Mouse (Mus musculus): ENCODE results near the gene Rsbn1.

Gene Rsbn1

DNA sequence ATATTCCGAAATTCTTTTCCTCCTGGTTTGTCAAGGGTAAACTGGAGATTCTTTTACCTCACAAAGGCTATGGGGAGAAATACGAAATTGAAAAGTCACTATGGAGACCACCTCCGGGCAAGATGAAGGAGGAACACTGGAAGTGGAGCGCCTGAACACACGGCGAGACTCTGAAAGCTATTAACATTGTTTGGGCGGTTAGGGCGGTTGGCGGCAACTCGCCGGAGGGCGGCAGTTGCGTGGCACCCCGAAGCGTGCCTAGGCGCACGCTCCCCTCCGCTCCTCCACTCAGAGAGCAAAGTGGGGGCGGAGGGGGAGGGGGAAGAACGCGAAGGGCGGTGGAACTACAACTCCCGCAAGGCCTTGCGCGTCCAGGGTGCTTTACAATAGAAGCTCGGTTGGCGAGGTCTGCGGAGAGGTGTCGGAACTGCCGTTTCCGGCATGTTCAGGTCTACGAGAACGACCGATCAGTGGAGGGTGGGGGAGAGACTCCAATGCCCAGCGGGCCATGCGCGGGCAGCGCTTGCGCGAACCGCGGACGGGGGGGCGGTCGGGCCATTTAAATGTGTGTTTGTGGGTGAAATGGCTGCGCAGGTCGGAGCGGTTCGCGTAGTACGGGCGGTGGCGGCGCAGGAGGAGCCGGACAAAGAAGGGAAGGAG, at the start of gene Rsbn1:
Gene Rsbn1 (plus strand): TSS at position 111 of the 660 bp plus-strand sequence.
- peak; percentile 99 for DNase-seq (ENCODE audit: low read depth, low spot score)

DNA sequence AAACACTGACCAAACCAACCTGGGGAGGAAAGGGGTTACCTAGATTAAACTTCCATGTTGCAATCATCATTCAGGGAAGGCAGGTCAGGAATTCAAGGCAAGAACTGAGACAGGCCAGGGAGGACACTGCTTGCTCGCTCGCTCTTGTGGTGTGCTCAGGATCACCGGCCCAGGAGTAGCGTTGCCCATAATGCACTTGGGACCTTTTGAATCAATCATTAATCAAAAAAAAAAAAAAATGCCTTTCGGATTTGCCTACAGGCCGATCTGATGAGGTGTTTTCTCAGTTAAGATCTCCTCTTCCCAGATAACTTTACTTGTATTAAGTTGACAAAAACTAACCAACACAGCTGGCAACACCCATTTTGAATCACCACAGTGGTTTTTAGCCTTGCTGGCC, 49.7 kb upstream of the Rsbn1 start:
- no peak for DNase-seq (ENCODE audit: low read depth, low spot score)

DNA sequence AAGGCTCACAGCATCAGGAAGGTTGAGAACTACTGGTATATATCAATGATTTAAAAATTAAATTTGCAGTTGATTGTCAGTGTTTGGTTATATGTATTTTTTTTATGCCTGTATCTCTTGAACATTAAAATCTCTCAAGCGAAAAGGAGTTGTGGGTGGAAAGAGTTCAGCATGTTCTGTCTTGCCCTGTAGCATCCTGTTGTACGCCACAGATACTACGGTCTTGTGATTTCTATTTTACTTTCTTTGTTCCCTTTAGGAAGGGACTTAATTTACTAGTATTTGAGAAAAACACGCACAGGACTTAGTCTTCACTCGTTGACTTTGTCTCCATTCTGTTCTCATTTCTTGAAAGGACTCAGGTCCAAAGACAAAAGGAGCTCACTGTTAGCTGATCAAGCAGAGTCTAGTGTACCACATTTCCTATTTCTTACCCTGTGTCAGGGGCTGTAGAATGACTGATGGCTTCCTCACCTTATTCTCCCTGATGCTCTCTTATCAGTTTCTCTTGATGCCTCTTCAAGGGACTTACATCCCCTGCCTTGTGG, 46.4 kb upstream of the Rsbn1 start:
- no peak for DNase-seq (ENCODE audit: low read depth, low spot score)

DNA sequence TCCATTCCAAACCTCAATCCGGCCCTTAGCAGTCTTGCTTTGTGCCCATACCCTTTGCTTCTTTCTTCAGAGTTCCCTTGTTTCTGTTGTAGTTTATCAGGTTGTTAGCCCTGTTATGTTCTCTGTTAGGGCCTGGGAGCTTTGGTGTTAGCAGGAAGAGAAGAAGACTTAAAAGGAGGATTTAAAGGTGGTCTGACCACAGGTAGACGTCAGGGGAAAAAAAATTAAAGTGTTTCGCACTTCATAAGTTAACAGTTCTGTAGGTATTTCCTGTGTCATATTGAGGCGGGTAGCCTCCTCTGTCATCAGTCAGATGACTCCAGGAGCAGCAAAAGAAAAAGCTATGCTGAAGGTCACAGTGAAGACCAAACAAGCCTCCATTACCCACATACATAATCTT, 45.9 kb upstream of the Rsbn1 start:
- no peak for DNase-seq (ENCODE audit: low read depth, low spot score)

DNA sequence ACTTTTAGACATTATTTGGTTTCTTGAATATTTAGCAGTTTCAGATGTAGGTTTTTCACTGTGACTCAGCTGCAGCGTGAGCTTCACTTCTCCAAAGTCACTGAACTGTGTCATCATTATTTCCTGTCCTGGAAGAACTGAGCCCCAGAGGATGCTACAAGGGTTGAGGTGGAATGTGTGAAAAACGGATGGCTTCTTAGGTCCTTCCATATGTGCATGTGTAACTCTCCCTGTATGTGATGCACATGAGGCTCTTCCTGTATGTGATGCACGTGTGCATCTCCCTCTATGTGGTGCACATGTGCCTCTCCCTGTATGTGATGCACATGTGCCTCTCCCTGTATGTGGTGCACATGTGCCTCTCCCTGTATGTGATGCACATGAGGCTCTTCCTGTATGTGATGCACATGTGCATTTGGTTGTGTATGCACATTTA, 41.2 kb upstream of the Rsbn1 start:
- DNase-seq (ENCODE audit: low read depth, low spot score): no peak

DNA sequence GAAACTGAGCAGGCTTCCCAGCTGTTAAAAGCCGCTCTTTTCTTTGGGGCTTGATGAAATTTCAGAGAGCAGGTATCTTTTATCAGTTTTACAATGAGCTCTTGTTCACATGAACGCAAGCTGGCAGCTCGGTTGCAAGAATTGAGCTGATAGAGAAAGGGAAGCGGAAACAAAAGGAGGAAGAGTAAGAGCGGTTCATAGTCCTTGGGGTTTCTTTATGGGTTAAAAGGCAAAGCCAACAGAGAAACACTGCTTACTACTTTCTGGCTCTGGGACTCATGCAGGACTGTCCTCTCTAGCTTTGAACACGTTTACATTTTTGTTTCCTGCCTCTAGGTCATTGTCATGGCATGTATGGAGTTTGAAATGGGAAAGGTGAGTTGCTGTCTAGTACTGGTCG, 39.6 kb upstream of the Rsbn1 start:
- no peak for DNase-seq (ENCODE audit: low read depth, low spot score)

DNA sequence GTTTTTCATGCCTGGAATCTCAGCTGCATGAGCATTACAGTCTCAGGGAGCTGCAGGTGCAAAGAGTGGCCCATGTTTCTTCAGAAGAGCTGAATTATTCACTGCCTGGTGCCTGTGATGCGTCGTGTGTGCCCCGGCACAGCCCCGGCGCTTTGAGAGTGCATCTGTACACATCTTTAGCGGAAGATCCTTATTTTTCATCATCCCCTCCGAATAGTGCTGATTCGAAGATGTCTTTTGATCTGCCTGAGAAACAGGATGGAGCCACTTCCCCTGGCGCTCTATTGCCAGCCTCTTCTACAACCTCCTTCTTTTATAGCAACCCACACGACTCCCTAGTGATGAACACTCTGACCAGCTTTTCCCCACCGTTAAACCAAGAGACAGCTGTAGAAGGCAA, 28.0 kb upstream of the Rsbn1 start:
- no peak for DNase-seq (ENCODE audit: low read depth, low spot score)

DNA sequence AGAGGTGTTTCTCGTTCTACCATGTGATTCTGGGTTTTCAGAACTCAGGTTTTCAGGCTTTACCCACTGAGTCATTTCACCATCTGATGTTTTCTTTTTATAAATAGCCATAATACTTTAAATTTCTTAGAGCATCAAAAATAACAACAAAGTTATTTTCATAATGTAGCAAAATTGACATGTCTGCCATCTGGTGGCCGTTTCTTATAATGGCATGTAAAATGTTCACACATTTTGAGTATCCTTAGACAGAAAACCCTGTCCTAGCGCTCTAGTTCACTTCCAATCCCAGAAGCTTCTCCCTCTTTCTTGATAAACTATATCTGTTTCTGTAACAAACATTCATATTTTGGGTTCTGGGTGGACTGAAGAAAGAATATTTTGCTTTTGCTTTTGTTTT, 26.3 kb upstream of the Rsbn1 start:
- DNase-seq (ENCODE audit: low read depth, low spot score): peak; percentile 29

DNA sequence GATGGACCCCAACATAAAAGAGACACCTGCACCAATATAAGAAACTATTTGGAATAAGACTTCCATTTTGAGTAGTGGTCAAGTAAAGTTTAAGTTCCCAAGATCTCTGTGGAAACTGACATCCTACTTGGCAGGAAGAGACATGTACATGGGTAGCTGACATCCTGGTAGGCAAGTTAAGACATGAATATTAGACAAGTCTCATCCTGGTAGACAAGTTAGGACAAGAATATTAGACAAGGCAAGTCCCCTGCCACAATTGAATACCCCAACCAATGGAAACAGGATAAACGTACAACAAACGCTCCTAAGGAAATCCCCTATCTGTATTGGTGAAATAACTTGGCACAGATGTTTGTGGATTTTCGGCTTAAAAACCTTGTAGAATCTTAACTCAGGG, 20.5 kb upstream of the Rsbn1 start:
- DNase-seq (ENCODE audit: low read depth, low spot score): no peak

DNA sequence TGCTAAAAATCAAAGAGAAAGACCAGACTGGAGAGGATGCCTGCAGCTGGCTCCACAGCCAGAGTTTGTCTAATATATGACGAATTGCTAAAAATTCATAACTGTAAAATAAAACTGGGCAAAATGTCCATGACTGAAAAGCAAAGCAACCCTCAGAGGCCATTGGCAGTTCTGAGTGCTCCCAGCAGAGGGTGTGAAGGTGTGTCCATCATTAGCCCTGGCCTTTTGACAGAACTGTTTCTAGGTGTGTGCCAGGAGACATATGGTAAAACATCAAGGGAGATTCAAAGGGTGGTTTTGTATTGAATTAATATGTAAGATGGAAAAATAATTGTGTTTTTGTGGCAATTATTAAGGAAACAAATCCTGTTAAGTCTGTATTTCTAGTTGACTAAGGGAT, 9.2 kb upstream of the Rsbn1 start:
- peak; percentile 37 for DNase-seq (ENCODE audit: low read depth, low spot score)

DNA sequence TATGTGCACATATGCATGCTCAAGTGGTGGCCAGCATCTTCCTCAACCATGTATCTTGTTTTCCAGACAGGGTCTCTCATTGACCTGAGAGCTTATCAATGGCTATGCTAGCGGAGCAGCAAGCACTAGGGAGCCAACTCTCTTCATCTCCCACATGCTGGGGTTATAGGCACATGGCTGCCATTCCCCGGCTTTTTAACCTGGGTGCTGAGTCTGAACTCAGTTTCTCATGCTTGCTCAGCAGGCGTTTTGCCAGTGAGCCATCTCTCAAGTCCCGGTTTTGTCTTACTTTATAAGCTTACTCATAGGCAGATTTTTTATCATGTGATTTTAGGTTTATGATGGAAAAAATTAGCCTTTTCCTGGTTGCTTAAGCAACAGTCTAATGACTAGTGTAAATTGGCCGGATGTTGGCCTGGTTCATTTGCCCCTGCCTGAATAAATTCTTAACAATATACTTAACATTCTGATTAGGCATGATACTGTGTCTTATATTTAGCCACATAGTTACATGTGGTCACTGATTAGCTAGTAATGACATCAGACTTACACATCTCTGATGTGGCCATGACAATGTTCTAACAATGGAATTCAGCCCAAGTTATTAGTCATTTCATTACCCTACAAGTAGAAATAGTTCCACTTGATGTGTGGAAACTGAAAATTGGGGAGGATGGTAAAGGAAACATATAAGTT, 6.4 kb upstream of the Rsbn1 start:
- no peak for DNase-seq (ENCODE audit: low read depth, low spot score)

DNA sequence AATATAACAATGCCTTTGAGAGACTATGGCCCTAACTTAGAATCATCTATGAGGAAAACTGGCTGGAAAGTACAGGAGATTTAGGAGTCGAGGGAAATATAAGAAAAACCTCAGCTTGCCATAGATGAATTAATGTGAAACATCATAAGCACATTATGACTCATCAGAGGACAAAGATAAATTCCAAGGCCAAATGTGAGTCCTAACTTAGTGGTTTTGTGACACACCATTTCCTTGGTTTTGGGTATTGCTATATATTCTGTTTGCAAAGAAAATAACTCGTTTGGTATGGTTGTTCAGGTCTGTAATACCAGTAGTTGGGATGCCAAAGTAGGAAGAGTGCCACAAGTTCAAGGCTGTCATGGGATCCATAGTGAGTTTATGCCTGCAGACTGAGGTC, 5.1 kb upstream of the Rsbn1 start:
- DNase-seq (ENCODE audit: low read depth, low spot score): no peak

DNA sequence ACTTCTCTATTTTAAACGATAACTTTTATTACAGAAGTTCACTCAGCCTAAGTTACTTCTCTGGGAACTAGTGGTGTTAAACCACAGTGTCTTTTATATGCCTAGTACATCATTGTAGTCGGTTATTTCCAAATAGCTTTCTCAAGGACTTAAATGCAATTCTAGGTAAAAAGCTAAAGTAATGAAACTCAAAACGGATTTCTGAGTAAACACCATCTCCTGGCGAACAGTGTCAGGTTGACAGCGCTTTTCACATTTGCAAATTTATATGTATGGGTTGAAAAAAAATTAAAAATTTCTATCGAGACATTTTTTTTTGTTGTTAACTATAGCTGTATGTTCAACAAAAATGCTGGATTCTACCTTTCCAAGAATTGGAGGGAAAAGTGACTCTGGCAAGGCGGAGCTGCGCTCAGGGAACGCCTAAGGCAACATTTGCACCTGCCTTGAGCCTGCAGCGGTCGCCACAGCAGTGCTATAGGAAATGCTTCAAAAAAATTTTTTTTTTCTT, 414 bp upstream of the Rsbn1 start:
- DNase-seq (ENCODE audit: low read depth, low spot score): peak; percentile 49

DNA sequence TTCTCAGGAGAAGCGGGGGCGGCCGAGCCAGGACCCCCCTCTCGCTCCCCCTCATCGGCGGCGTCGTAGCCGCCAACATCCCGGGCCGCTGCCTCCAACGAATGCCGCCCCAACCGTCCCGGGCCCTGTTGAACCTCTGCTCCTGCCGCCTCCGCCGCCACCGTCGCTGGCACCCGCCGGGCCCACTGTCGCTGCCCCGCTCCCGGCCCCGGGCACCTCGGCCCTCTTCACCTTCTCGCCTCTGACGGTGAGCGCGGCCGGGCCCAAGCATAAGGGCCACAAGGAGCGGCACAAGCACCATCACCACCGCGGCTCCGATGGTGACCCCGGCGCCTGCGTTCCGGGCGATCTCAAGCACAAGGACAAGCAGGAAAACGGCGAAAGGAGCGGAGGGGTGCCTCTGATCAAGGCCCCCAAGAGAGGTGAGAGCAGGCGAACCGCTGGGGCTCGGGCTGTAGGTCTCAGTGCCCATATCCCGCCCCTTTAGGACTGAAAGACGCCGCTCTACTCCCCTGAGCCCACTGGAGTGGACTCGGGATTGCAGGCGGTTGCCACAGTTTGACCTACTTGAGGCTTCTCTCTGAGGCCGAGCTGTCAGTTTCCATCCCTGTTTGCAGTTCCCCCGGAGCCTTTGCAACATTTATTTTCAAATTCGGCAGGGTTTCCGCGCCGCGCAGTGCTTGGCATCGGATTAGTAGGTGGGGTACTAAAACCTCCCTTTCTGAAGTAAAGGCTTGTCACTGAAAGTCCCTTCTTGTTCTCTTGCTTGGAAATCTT, 1.0 kb downstream of the Rsbn1 start:
- peak; percentile 44 for DNase-seq (ENCODE audit: low read depth, low spot score)

DNA sequence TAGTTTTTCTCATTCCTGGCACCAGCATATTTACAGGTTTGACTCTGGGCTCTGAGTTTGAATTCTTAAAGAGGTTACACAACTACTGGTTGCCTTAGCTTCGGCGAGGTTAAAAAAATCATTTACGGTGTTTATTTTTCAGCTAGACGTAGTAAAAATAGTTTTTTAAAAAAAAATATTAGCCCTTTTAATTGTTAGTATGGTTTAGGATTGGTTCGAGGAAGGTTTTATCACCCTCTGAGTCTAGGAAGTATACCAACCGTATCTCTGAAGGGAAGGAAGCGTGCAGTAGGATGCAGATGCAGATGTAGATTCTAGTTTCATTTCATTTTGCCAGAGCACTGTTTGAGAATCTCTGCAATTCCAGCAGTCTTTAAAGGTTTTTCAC, 1.6 kb downstream of the Rsbn1 start:
- no peak for DNase-seq (ENCODE audit: low read depth, low spot score)

DNA sequence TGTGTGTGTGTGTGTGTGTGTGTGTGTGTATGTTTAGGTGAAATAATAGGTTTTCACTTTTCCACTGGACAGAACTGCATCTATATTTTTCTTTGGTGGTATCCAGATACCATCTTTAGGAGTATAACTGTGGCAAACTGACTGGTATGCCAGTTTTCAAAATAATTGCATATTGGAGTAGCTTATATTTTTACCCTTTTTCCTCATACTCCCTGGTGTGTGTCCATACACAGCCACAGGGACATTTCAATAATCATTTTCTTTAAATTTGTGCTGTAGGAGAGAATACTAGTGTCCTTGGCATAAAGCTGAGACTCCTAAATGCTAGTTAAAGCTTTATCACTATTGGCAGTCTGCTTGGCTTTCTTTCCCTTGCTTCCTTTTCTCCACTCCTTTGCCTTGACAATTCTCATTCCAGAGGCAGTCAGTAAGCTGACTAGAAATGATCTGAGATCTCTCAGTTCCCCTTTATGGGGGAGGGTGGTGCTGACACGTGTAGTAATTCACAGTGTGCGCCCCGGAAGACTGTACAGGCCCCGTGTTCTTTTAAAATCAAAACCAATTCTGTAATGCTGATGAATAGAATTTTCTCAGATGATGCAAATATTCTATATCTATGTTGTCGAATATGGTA, 2.4 kb downstream of the Rsbn1 start:
- DNase-seq (ENCODE audit: low read depth, low spot score): no peak

DNA sequence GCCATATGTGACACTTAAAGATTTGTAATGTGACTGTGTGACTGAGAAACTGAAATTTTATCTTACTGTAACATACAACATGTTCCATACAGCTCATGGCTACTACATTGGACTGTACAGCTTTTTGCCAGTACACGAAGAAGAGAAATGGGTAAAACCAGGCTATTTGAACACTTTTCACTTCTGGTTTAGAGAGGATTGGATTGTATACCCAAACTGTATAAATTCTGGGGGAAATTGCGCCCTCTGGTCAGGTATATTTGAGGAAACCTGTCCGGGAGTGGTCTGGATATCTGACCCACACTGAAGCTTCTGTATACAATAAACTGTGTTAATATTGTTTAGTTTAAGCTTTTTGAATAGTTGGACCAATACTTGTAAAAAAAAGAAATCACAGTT, 2.9 kb downstream of the Rsbn1 start:
- DNase-seq (ENCODE audit: low read depth, low spot score): no peak

DNA sequence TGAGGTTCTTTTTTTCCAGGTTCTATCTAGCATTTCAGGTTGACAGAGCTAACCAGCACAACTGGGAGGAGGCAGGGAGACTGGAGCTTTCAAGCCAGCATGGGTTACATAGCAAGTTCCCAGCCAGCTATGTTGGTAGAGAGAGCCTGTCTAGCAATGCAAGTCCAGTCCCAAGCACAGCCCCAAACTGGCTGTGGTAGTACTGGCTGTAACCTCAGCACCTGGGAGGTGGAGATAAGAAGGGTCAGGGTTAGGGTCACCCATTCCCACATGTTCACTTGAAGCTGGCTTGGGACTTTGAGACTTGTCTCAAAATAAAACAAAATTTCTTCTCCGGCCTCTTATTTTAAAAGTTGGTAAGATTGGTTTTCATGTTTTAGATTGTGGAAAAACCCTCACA, 6.2 kb downstream of the Rsbn1 start:
- no peak for DNase-seq (ENCODE audit: low read depth, low spot score)

DNA sequence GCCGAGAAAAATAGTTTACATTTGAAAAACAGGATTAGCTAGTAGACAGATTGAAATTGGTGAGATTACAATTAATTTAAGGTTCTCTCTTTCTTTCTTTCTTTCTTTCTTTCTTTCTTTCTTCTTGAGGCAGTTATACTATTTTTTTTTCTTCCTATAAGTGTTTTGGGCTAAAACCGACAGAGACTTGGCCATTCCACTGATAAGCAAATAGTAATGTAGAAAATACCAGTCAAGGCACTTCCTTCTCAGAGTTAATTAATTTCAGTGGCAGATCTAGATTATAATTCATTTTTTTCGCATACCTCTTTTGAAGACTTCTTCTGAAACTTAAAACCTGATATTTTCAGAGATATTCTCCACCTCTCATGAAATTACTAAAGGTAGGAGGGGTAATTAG, 11.4 kb downstream of the Rsbn1 start:
- DNase-seq (ENCODE audit: low read depth, low spot score): no peak

DNA sequence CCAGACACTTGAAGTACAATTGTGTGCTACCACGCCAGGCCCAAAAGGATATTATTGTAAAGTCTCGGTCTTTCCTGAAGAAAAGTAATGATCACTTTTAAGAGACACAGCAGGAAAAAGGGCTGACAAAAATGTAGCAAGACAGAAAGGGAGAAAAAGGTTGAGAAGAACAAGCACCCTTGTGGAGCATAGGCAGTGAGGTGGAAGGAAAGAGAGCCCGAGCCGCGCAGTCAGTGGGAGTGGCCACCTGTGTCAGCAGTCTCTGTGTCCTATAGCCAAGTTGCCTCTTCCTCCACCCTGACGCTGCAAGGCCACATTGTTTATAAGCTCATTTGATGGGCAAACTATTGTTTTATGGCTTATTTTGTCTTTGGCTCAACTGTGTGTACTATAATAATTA, 13.6 kb downstream of the Rsbn1 start:
- DNase-seq (ENCODE audit: low read depth, low spot score): peak; percentile 17

DNA sequence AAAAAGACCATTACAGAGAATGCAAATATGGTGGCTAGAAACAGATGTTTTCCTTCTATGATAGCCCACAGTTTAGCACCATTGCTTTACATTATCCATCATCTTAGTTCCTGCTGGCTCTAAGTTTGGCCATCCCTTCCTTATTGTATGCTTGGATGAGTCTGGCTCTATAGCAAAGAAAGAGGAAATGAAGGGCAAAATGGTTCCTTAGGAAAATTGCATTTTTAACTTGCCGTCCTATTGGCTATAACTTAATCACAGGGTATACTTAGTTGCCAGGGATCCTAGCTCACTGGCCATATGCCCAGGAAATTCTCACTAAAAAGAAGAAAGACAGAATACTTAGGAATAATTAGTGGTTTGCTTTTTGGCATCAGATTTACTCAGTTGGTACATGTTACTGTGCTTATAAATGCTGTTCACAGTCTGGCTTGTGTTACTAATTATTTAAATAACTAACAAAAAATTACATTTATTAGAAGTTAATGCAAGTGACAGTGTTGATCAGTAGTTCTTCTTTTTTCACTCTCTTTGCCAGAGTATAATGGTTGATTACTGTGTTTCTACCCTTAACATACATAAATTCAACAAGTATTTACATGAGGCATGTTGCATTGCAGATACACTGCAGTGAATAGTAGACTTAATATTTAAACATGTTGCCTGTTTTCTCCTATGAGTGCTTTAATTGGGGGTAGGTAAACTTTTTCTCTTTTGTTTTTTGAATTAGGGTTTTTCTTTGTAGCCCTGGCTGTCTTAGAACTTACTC, 31.1 kb downstream of the Rsbn1 start:
- DNase-seq (ENCODE audit: low read depth, low spot score): no peak

Measured in ES-CJ7 (cell line).